In the genomic region with DNA sequence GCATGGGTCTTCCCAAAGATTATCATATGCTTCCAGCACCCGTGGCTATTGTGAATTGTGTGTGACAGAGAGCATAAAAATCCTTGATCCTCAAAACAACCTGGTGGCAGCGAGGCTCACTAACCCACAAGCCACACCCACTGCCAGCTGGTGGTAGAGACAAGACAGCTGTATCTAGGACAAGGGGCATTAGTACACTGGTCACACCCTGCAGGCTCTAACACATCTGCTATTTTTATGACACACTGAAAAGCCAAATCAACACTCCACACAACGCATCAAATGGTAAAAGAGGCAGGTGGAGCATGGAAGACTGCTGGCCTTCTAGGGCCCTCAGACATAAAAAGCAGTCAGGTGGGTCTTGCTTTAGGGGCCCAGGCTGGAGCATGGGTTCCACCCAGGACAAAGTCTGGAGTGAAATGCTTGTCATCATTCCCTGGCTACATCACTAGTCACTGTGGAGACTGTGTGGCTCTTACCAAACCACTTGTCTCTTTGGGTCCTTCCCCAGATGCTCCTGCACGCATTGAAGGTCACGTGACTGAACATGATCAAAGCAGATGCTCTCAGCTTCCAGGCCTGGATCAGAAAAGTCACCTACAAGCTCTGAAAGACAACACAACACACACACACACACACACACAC, we compare ENCODE assay signal across 12 mouse cellular contexts. TPM values are rescaled to one million over a fixed set of nuclear protein-coding genes. Genes with fewer than 3 reads are reported as not detected.
DNase-seq lines count a peak whose midpoint lies in the region; ATAC-seq lines count a peak whose summit lies in the region.
"Had no signal": no experiment of that assay in that cellular context is flagged by ENCODE, and none has a peak within 500 bp of the region (broad histone marks: within the 10 kb centered on the region; RNA-seq: fewer than 3 reads in every experiment).

No protein-coding gene starts in this region.

- 56% methylated on average over 5 of the region's 5 CpGs for WGBS in lung, embryonic 15.5 days
- WGBS in liver, embryonic 15.5 days (ENCODE audit: insufficient replicate concordance), result 25% methylated on average over 5 of the region's 5 CpGs
- WGBS in midbrain, embryonic 16.5 days, result 68% methylated on average over 5 of the region's 5 CpGs

- H3K9ac ChIP-seq in lung, embryonic 15.5 days, result no peak overlapping the region
- peak overlapping the region; percentile 67 for H3K9ac ChIP-seq in liver, embryonic 15.5 days
- no peak overlapping the region for H3K9ac ChIP-seq in midbrain, embryonic 16.5 days (ENCODE audit: low read depth, low read length)
- H3K9ac ChIP-seq: hindbrain, embryonic 12.5 days had no signal

- no peaks in the 10 kb centered on the region for H3K4me1 ChIP-seq in lung, embryonic 15.5 days
- H3K4me1 ChIP-seq in liver, embryonic 15.5 days (replicated peaks), result peaks cover 71% of the 10 kb centered on the region
- H3K4me1 ChIP-seq in midbrain, embryonic 16.5 days (ENCODE audit: control insufficient read depth, insufficient read depth, low read length), result no peaks in the 10 kb centered on the region
- H3K4me1 ChIP-seq: forebrain, embryonic 10.5 days; hindbrain, embryonic 12.5 days; midbrain, embryonic 10.5 days had no signal

- H3K4me3 ChIP-seq in lung, embryonic 15.5 days, result no peak overlapping the region
- H3K4me3 ChIP-seq in liver, embryonic 15.5 days (replicated peaks), result peak overlapping the region; percentile 29
- H3K4me3 ChIP-seq in midbrain, embryonic 16.5 days (ENCODE audit: low read depth, low read length), result no peak overlapping the region
- H3K4me3 ChIP-seq: forebrain, embryonic 10.5 days; hindbrain, embryonic 12.5 days; midbrain, embryonic 10.5 days had no signal

- H3K27me3 ChIP-seq in lung, embryonic 15.5 days, result no peaks in the 10 kb centered on the region
- peaks cover 6% of the 10 kb centered on the region for H3K27me3 ChIP-seq in liver, embryonic 15.5 days
- no peaks in the 10 kb centered on the region for H3K27me3 ChIP-seq in midbrain, embryonic 16.5 days (ENCODE audit: control insufficient read depth, insufficient read depth, low read depth, low read length)
- H3K27me3 ChIP-seq: hindbrain, embryonic 12.5 days had no signal

- no peaks in the 10 kb centered on the region for H3K36me3 ChIP-seq in lung, embryonic 15.5 days
- H3K36me3 ChIP-seq in liver, embryonic 15.5 days (replicated peaks), result no peaks in the 10 kb centered on the region
- no peaks in the 10 kb centered on the region for H3K36me3 ChIP-seq in midbrain, embryonic 16.5 days (ENCODE audit: control insufficient read depth, insufficient read depth, low read length)
- H3K36me3 ChIP-seq: forebrain, embryonic 10.5 days; hindbrain, embryonic 12.5 days; midbrain, embryonic 10.5 days had no signal

- no peak for DNase-seq in lung, postnatal 14 days
- DNase-seq in c-Kit-positive CD71-negative TER-119-negative erythroid progenitor cells, embryonic 14.5 days (ENCODE audit: low read depth), result peak; percentile 26
- DNase-seq in spleen, postnatal 4 days (ENCODE audit: low spot score in 2 of 2), result peak; percentile 87
- no peak for DNase-seq in kidney, postnatal 10 days
- DNase-seq in cerebellum, adult 8-10 months, result no peak
- DNase-seq: right cerebral cortex, adult 18-20 months had no signal

- H3K9me3 ChIP-seq in lung, embryonic 15.5 days, result no peaks in the 10 kb centered on the region
- H3K9me3 ChIP-seq in liver, embryonic 15.5 days (replicated peaks), result no peaks in the 10 kb centered on the region
- H3K9me3 ChIP-seq in midbrain, embryonic 16.5 days (replicated peaks; ENCODE audit: control insufficient read depth, low read length, poor library complexity, severe bottlenecking), result no peaks in the 10 kb centered on the region
- H3K9me3 ChIP-seq: forebrain, embryonic 10.5 days; hindbrain, embryonic 12.5 days; midbrain, embryonic 10.5 days had no signal

- H3K4me2 ChIP-seq in lung, embryonic 15.5 days, result no peak overlapping the region
- H3K4me2 ChIP-seq in liver, embryonic 15.5 days, result peak overlapping the region; percentile 72
- H3K4me2 ChIP-seq in midbrain, embryonic 16.5 days (ENCODE audit: low read length), result no peak overlapping the region
- H3K4me2 ChIP-seq: hindbrain, embryonic 12.5 days had no signal

- H3K27ac ChIP-seq in lung, embryonic 15.5 days, result no peak overlapping the region
- peak overlapping the region; percentile 100 for H3K27ac ChIP-seq in liver, embryonic 15.5 days (replicated peaks)
- no peak overlapping the region for H3K27ac ChIP-seq in midbrain, embryonic 16.5 days (ENCODE audit: low read length)
- H3K27ac ChIP-seq: forebrain, embryonic 10.5 days; hindbrain, embryonic 12.5 days had no signal

- ATAC-seq in lung, embryonic 15.5 days (ENCODE audit: borderline replicate concordance, extremely low read depth, low FRiP score, low TSS enrichment), result peak; percentile 74; the same call in 1 of the 2 replicates
- peak; percentile 98 for ATAC-seq in liver, embryonic 15.5 days (ENCODE audit: insufficient read depth)
- no peak for ATAC-seq in midbrain, embryonic 16.5 days

RNA-seq across cellular contexts. Expression of a gene that starts 11.4 kb away (rescaled TPM):
- 0.06 TPM in 2 replicates for polyA plus RNA-seq in lung, embryonic 15.5 days (2015; fragmentation: Nextera tagmentation; extraction: Ambion mirVana)
- 0.32 and 0.37 TPM in 2 replicates for polyA plus RNA-seq in liver, embryonic 15.5 days (2015; fragmentation: Nextera tagmentation; extraction: Ambion mirVana)
- polyA plus RNA-seq in midbrain, embryonic 16.5 days (2015; fragmentation: Nextera tagmentation; extraction: Ambion mirVana), result not detected in 2 replicates
- polyA plus RNA-seq: forebrain, embryonic 10.5 days; hindbrain, embryonic 12.5 days; midbrain, embryonic 10.5 days had no signal

RNA-seq across cellular contexts. Expression of a gene that starts 37.9 kb away (rescaled TPM):
- 3.5 and 3.6 TPM in 2 replicates for polyA plus RNA-seq in lung, embryonic 15.5 days (2015; fragmentation: Nextera tagmentation; extraction: Ambion mirVana)
- 0.37 and 0.89 TPM in 2 replicates for polyA plus RNA-seq in liver, embryonic 15.5 days (2015; fragmentation: Nextera tagmentation; extraction: Ambion mirVana)
- polyA plus RNA-seq in midbrain, embryonic 16.5 days (2015; fragmentation: Nextera tagmentation; extraction: Ambion mirVana), result 1.7 and 3.4 TPM in 2 replicates

RNA-seq across cellular contexts. Expression of a gene that starts 37.9 kb away (rescaled TPM):
- polyA plus RNA-seq in lung, embryonic 15.5 days (2015; fragmentation: Nextera tagmentation; extraction: Ambion mirVana), result 6.2 and 8.3 TPM in 2 replicates
- polyA plus RNA-seq in liver, embryonic 15.5 days (2015; fragmentation: Nextera tagmentation; extraction: Ambion mirVana), result 0.33 and 0.54 TPM in 2 replicates
- 38.4 and 55.8 TPM in 2 replicates for polyA plus RNA-seq in midbrain, embryonic 16.5 days (2015; fragmentation: Nextera tagmentation; extraction: Ambion mirVana)

Comparison
In these comparisons a context has a peak if more than half of its experiments do, and no peak if none do; other contexts are left out.
1. DNase-seq: peak in c-Kit-positive CD71-negative TER-119-negative erythroid progenitor cells, embryonic 14.5 days (single experiment) and spleen, postnatal 4 days (2 of 2); none in lung, postnatal 14 days (single experiment), kidney, postnatal 10 days (single experiment) and cerebellum, adult 8-10 months (single experiment).